Mouse (Mus musculus) intestine, embryonic 14.5 days (tissue): ENCODE measurements at regions not wholly inside any gene's neighbourhood (a gene's known extent, or its start where the extent isn't known, plus 50 kb on each side); places are given as distances from the start of the nearest gene placed in this dataset.

ENCODE experiments used
- ATAC-seq: fragments of 200-750 bp; cut with Nextera tagmentation; replicated peaks from 2 replicates; pipeline ENCODE4 v1.8.0; 2017; ENCODE audit warnings: low read depth, moderate number of reproducible peaks, moderate TSS enrichment, moderate library complexity; ENCODE audit not compliant: low FRiP score, low TSS enrichment
- DNase-seq: peaks from one replicate; pipeline ENCODE4 v3.0.0-alpha.2; 2018; ENCODE audit warnings: low spot score
- H3K27ac ChIP-seq: fragments of 300-500 bp; sonication (generic); 2 replicates; pipeline ENCODE4 v1.5.1; 2014; ENCODE audit warnings: low read depth, mild to moderate bottlenecking, control low read depth
- H3K27me3 ChIP-seq: fragments of 300-500 bp; sonication (generic); replicated peaks from 2 replicates; pipeline ENCODE4 v1.6.1; 2014; ENCODE audit warnings: low read length, control low read depth; ENCODE audit not compliant: control insufficient read depth, insufficient read depth
- H3K36me3 ChIP-seq: fragments of 300-500 bp; sonication (generic); 2 replicates; pipeline ENCODE4 v1.6.1; 2014; ENCODE audit warnings: low read length, control low read depth; ENCODE audit not compliant: control insufficient read depth, insufficient read depth
- H3K4me1 ChIP-seq: fragments of 300-500 bp; sonication (generic); replicated peaks from 2 replicates; pipeline ENCODE4 v1.6.1; 2014; ENCODE audit warnings: low read length, control low read depth, mixed read lengths; ENCODE audit not compliant: control insufficient read depth, insufficient read depth
- H3K4me2 ChIP-seq: fragments of 300-500 bp; sonication (generic); 2 replicates; pipeline ENCODE4 v1.6.1; 2014; ENCODE audit warnings: low read length
- H3K4me3 ChIP-seq: fragments of 300-500 bp; sonication (generic); 2 replicates; pipeline ENCODE4 v1.5.1; 2014; ENCODE audit warnings: low read depth, low read length, control low read depth, mixed read lengths
- H3K9ac ChIP-seq: fragments of 300-500 bp; sonication (generic); 2 replicates; pipeline ENCODE4 v1.6.1; 2014; ENCODE audit warnings: mild to moderate bottlenecking, low read length
- H3K9me3 ChIP-seq: fragments of 300-500 bp; sonication (generic); 2 replicates; pipeline ENCODE4 v1.6.1; 2016; ENCODE audit warnings: low read length, control low read depth; ENCODE audit not compliant: control insufficient read depth
- WGBS: fragments of 180-500 bp; shearing (Covaris S2); extraction: QIAGEN DNeasy Blood & Tissue Kit; methylation state at CpG from one replicate; pipeline ENCODE4 v1.1.7; 2014; 5-methylcytosine and 5-hydroxymethylcytosine counted together

DNA sequence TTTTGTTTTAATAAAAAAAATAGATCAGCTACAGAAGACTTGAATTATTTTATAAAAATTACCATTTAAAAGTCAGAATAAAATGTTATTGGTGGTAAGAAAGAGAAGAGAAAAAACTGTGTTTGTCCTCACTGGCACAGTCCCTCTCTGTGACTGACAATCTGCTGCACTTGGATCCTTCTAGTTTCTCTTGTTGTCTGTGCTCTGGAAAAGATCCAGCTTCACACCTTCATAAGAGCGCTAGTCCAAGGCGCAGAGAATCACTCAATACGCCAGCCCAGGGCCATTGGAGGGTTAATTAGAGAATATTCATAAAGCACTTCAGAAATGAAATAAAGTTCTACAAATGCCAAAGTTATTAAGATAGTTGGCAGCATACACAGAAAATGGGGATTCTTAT lies 153.8 kb downstream of the Lmbrd1 start:
- 94% methylated on average over 3 of the region's 3 CpGs for WGBS
- Histone ChIP-seq H3K4me1 (no peaks in the 10 kb centered on the region), H3K36me3 (no peaks in the 10 kb centered on the region), H3K4me3 (no peak overlapping the region), H3K27me3 (no peaks in the 10 kb centered on the region), H3K27ac (no peak overlapping the region), H3K9ac (no peak overlapping the region), H3K4me2 (no peak overlapping the region), H3K9me3 (no peaks in the 10 kb centered on the region)
- no peak for DNase-seq
- no peak for ATAC-seq

DNA sequence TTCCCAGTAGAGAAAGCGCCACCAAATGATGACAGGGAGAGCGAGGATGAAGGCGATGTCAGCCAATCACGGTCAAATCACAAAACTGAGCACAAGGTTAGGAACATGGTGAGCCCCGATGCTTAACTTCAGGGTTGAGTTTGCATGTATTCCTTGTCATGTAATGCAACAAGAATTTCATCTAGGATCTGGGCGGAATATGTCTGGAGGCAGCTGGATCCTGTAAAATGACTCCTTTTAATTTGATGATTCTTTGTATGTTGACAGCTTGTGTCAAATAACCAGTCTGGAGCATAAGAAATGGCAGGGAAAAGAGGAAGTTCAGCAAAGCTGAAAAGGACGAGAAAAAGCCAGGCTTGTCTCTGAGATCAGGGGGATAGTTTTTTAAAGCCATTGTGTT lies 188.4 kb downstream of the Lmbrd1 start:
- H3K4me2 ChIP-seq = no peak overlapping the region
- no peaks in the 10 kb centered on the region for H3K27me3 ChIP-seq
- H3K4me3 ChIP-seq = no peak overlapping the region
- no peaks in the 10 kb centered on the region for H3K36me3 ChIP-seq
- WGBS = 67% methylated on average over 7 of the region's 7 CpGs
- no peak overlapping the region for H3K9ac ChIP-seq
- no peaks in the 10 kb centered on the region for H3K9me3 ChIP-seq
- H3K4me1 ChIP-seq = no peaks in the 10 kb centered on the region
- no peak overlapping the region for H3K27ac ChIP-seq
- ATAC-seq = no peak
- no peak for DNase-seq

DNA sequence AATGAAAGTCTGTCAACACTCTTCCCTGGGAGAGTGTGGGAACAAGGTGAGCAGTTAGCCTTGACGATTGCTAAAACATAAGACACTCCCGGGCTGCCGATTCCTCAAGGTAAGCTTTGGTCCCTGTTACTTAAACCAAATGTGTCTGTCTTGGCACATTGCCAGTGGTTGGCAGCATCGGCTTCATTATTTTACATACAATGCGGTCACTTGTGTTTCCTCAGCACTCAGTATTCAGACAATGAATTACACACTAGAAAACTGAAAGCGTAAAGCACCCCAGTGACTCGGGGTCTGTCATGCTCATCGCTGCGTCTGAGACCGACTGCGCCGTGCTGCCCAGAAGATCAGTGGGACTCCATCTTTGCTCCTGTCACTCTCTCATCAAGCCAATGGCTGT lies 191.3 kb downstream of the Lmbrd1 start:
- Histone ChIP-seq H3K27me3 (no peaks in the 10 kb centered on the region), H3K4me3 (no peak overlapping the region), H3K4me1 (no peaks in the 10 kb centered on the region), H3K27ac (no peak overlapping the region), H3K9me3 (no peaks in the 10 kb centered on the region), H3K36me3 (no peaks in the 10 kb centered on the region), H3K4me2 (no peak overlapping the region), H3K9ac (no peak overlapping the region)
- 84% methylated on average over 12 of the region's 12 CpGs for WGBS
- ATAC-seq = no peak
- no peak for DNase-seq

DNA sequence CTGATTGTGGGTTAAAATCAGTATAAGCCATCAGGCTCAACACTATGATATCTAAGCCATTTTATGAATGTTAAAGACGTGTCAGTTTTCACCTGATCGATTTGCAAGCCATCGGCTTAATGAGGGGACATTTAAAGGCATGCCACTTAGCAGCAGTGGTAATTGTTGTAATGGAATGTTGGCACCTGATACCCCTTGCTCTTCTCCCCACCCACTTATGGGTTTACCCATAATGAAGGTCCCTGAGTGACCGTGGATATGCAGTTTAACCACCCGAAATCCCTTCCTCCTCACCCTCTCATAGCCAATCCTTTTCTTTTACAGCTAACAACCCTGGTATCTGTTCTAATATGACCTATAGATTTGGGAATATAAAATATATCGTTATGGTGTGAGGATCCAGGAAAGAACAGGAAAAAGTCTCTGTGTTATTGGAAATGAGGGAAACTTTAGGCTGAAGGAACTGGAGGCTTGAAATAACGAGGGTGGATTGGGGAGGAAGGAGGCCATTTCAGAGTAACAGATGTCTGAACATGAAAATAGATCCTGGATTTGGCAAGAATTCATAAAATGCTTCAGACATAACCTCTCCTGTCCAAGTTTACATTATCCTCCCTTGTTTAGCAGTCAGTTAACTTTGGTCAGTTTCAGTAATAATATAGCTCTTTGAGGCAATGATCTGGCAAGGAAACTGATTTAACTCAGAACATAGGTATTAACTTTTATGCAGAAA lies 192.4 kb downstream of the Lmbrd1 start:
- Histone ChIP-seq H3K9ac (no peak overlapping the region), H3K4me1 (no peaks in the 10 kb centered on the region), H3K9me3 (no peaks in the 10 kb centered on the region), H3K27ac (no peak overlapping the region), H3K27me3 (no peaks in the 10 kb centered on the region), H3K4me3 (no peak overlapping the region), H3K36me3 (no peaks in the 10 kb centered on the region), H3K4me2 (no peak overlapping the region)
- ATAC-seq (no peak), DNase-seq (no peak)
- 81% methylated on average over 7 of the region's 7 CpGs for WGBS

DNA sequence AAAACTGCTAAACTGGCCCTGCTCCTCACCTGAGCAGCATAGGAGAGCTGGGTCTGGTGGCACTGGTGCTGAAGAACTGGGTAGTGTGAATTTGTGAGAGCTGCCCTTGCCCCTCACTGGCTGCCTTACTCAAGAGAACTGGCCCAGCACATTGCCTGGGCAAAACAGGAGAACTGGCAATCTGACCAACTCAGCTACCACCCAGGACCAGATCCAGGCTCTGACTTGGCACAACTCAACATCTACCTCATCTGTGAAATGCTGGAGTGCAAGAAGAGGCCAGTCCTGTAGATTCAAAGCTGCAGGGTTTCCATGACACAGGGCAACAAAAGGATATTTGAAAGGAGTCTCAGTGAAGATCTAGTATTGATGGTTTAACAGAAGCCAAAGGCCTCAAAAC lies 198.6 kb downstream of the Lmbrd1 start:
- Histone ChIP-seq H3K4me1 (no peaks in the 10 kb centered on the region), H3K4me3 (no peak overlapping the region), H3K36me3 (no peaks in the 10 kb centered on the region), H3K27ac (no peak overlapping the region), H3K27me3 (no peaks in the 10 kb centered on the region), H3K9me3 (no peaks in the 10 kb centered on the region), H3K4me2 (no peak overlapping the region), H3K9ac (no peak overlapping the region)
- DNase-seq = no peak
- ATAC-seq = no peak

DNA sequence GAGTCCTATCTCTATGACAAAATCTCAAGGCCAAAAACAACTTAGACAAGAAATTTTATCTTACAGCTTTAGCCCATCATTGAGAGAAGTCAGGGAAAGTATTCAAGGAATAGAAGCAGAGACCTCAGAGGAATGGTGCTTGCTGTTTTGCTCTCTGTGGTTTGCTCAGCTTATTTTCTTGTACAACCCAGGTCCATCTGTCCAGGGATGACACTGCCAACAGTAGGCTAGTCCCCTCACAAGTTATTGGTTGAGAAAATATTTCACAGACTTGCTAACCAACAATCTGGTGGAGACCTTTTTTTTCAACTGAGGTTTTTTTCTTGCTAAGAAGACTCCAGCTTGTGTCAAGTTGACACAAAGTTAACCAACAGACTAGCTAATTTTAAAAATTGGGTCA lies 205.2 kb downstream of the Lmbrd1 start:
- no peak for DNase-seq
- Histone ChIP-seq H3K9ac (no peak overlapping the region), H3K27ac (no peak overlapping the region), H3K9me3 (no peaks in the 10 kb centered on the region), H3K36me3 (no peaks in the 10 kb centered on the region), H3K4me2 (no peak overlapping the region), H3K27me3 (no peaks in the 10 kb centered on the region), H3K4me3 (no peak overlapping the region), H3K4me1 (no peaks in the 10 kb centered on the region)
- no peak for ATAC-seq

DNA sequence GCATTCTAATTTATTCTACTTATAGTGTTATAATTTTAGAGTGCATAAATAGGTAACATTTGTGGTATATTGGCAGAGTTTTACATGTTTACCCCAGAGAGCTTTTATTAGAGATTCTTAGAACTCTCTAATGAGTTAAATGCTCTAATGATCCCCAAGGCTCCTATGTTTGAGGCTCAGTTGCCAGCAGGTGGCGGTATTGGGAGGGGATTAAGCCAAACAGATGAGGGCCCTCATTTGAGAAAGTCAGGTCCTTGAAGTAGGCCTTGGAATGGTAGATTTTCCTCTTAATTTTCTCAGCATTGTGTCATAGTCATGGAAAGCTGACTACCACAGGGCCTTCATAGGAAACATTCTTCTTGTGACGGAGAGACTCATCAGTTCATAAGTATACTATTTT lies 222.8 kb downstream of the Lmbrd1 start:
- no peaks in the 10 kb centered on the region for H3K36me3 ChIP-seq
- DNase-seq (peak; percentile 63), ATAC-seq (no peak)
- no peak overlapping the region for H3K4me3 ChIP-seq
- WGBS = 33% methylated on average over 2 of the region's 2 CpGs
- H3K27ac ChIP-seq = no peak overlapping the region
- no peaks in the 10 kb centered on the region for H3K27me3 ChIP-seq
- H3K4me1 ChIP-seq = no peaks in the 10 kb centered on the region
- H3K9me3 ChIP-seq = no peaks in the 10 kb centered on the region
- no peak overlapping the region for H3K9ac ChIP-seq
- no peak overlapping the region for H3K4me2 ChIP-seq

DNA sequence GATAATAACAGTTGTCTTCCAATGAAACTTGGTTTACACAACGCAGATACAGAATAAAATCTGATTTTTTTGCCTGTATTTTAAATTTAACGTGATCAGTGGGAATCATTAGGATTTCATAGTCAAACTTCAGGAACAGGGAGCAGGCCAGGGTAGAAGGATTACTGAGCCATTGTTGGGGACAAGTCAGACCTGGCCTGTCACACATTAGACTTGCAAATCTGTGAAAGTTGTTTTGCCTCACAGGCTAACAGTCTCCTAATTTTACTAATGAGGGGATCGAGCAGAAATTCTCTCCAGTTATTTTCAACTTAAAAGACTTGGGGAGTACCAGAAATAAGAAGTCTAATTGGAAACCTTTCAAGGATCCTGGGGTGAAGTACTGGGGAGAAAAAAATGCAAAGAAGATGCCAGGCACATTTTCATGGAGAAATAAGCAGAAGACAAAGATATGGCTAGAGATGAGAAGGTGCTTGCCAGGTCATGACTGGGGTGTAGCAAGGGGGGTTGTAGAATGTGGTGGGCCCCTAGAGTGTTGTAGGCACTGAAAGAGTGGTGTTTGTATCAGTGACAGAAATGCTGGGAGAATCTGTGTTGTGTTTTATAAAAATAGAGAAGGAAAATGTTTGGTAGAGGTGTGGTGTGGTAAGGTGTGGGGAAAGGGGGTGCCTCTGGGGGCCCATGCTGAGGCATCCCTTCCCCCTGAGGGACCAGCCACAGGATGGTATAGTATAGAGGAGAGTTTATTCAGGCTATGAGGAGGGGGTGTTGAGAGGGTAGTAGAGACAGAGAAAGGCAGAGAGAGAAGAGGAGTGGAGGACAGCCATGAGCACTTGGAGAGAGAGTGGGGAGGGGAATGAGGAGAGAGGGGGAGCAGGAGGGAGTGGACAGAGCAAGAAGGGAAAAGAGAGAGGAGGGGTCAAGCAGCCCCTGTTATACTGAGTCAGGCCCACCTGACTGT lies 260.2 kb downstream of the Lmbrd1 start:
- ATAC-seq = no peak
- no peak overlapping the region for H3K27ac ChIP-seq
- H3K27me3 ChIP-seq = no peaks in the 10 kb centered on the region
- no peak overlapping the region for H3K4me3 ChIP-seq
- H3K4me2 ChIP-seq = no peak overlapping the region
- WGBS = 50% methylated on average over 3 of the region's 3 CpGs
- no peaks in the 10 kb centered on the region for H3K9me3 ChIP-seq
- no peak for DNase-seq
- no peaks in the 10 kb centered on the region for H3K36me3 ChIP-seq
- no peaks in the 10 kb centered on the region for H3K4me1 ChIP-seq
- no peak overlapping the region for H3K9ac ChIP-seq
